ENCODE assay signal across 9 mouse cellular contexts in the genomic region with DNA sequence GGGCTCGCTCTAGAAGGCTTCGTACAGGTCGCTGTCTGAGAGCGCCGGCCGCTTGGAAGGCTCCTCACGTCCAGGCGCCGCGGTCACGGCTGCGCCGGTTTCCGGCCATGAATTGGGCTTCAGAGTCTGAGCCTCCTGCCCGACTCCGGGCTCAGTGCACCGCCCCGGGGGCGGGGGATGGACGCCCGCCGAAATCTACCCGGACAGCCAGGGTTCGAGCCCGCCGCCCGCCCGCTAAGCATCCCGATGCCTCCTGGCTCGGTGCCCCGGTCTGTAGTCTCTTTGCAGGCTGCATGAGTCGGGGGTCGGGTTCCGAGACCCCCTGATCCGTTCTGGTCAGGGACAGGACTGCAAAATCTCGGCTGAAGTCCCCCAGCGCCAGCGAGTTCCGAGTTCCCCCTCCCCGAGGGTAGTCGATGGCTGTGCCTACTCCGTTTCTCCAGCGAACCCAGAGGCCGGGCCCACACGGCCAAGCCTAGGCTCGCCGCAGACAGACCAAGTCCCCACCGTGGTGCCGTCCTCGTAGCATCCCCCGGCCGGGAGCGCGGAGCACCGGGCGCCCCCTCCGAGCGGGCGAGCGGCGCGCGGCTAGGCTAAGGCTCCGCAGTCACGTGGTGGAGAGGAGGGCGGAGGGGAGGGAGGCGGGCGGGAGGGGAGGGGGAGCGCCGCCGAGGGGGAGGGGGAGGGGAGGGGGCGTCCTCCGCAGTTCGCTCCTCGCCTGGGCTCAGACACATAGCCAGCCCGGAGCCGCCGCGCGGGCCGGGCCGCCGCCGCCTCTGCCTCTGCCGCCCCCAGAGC. TPM values are rescaled to one million over a fixed set of nuclear protein-coding genes. Genes with fewer than 3 reads are reported as not detected.
DNase-seq lines count a peak whose midpoint lies in the region; ATAC-seq lines count a peak whose summit lies in the region.
"Had no signal": no experiment of that assay in that cellular context is flagged by ENCODE, and none has a peak within 500 bp of the region (broad histone marks: within the 10 kb centered on the region; RNA-seq: fewer than 3 reads in every experiment).

No protein-coding gene starts in this region.

- peaks cover 13% of the 10 kb centered on the region; the same call in 1 of the 2 replicates for H3K4me1 ChIP-seq in heart, embryonic 11.5 days (ENCODE audit: control insufficient read depth, insufficient read depth, low read length)
- H3K4me1 ChIP-seq in forebrain, embryonic 15.5 days, result peaks cover 39% of the 10 kb centered on the region
- H3K4me1 ChIP-seq in midbrain, embryonic 12.5 days, result peaks cover 34% of the 10 kb centered on the region

- peak; percentile 37; the same call in 1 of the 2 replicates for ATAC-seq in heart, embryonic 11.5 days (replicated peaks; ENCODE audit: insufficient number of reproducible peaks, low FRiP score, low TSS enrichment)
- ATAC-seq in forebrain, embryonic 15.5 days (replicated peaks), result peak; percentile 82
- ATAC-seq in midbrain, embryonic 12.5 days (ENCODE audit: low FRiP score, low read depth), result peak; percentile 79
- ATAC-seq: Patski had no signal

- H3K9me3 ChIP-seq in heart, embryonic 11.5 days (replicated peaks; ENCODE audit: control insufficient read depth, low read length), result no peaks in the 10 kb centered on the region
- no peaks in the 10 kb centered on the region for H3K9me3 ChIP-seq in forebrain, embryonic 15.5 days
- H3K9me3 ChIP-seq in midbrain, embryonic 12.5 days, result no peaks in the 10 kb centered on the region

- H3K4me2 ChIP-seq in heart, embryonic 11.5 days, result peak overlapping the region; percentile 93
- peak overlapping the region; percentile 82 for H3K4me2 ChIP-seq in forebrain, embryonic 15.5 days (replicated peaks)
- peak overlapping the region; percentile 94 for H3K4me2 ChIP-seq in midbrain, embryonic 12.5 days (replicated peaks)

- under 1% methylated on average over 62 of the region's 85 CpGs for WGBS in heart, embryonic 11.5 days (ENCODE audit: insufficient replicate concordance)
- WGBS in forebrain, embryonic 15.5 days, result 1% methylated on average over 51 of the region's 85 CpGs
- 1% methylated on average over 71 of the region's 85 CpGs for WGBS in midbrain, embryonic 12.5 days

- H3K9ac ChIP-seq in heart, embryonic 11.5 days (ENCODE audit: low read depth, low read length), result no peak overlapping the region; the same call in 1 of the 2 replicates
- peak overlapping the region; percentile 78 for H3K9ac ChIP-seq in forebrain, embryonic 15.5 days (replicated peaks)
- H3K9ac ChIP-seq in midbrain, embryonic 12.5 days (replicated peaks), result peak overlapping the region; percentile 84

- H3K36me3 ChIP-seq in heart, embryonic 11.5 days (ENCODE audit: control insufficient read depth, insufficient read depth, low read length), result no peaks in the 10 kb centered on the region
- no peaks in the 10 kb centered on the region for H3K36me3 ChIP-seq in forebrain, embryonic 15.5 days
- H3K36me3 ChIP-seq in midbrain, embryonic 12.5 days, result no peaks in the 10 kb centered on the region

- H3K27me3 ChIP-seq in heart, embryonic 11.5 days (ENCODE audit: control insufficient read depth, insufficient read depth, low read length), result peaks cover 94% of the 10 kb centered on the region
- H3K27me3 ChIP-seq in forebrain, embryonic 15.5 days, result peaks cover 60% of the 10 kb centered on the region
- H3K27me3 ChIP-seq in midbrain, embryonic 12.5 days, result peaks cover 94% of the 10 kb centered on the region

- peak overlapping the region; percentile 57 for H3K4me3 ChIP-seq in heart, embryonic 11.5 days (ENCODE audit: low read depth, low read length)
- H3K4me3 ChIP-seq in forebrain, embryonic 15.5 days, result peak overlapping the region; percentile 81
- peak overlapping the region; percentile 77 for H3K4me3 ChIP-seq in midbrain, embryonic 12.5 days

- no peak overlapping the region for H3K27ac ChIP-seq in heart, embryonic 11.5 days (ENCODE audit: low read depth, low read length)
- H3K27ac ChIP-seq in forebrain, embryonic 15.5 days (replicated peaks), result peak overlapping the region; percentile 75
- peak overlapping the region; percentile 54; the same call in 1 of the 2 replicates for H3K27ac ChIP-seq in midbrain, embryonic 12.5 days (replicated peaks)

- no peak for DNase-seq in heart, adult 9 months (ENCODE audit: low spot score in 2 of 2)
- DNase-seq in adrenal gland, postnatal 36 days, result peak; percentile 5 to 20
- DNase-seq in layer of hippocampus, postnatal 10 days (ENCODE audit: low spot score in 2 of 2), result peak; percentile 75 to 81
- DNase-seq in testis, postnatal 10 days (ENCODE audit: low spot score), result peak; percentile 57
- no peak for DNase-seq in thymus, postnatal 14 days

RNA-seq across cellular contexts. Expression of a gene that starts 0.6 kb away (rescaled TPM):
- polyA plus RNA-seq in heart, embryonic 11.5 days (2014; fragmentation: Nextera tagmentation; extraction: Ambion mirVana), result 0.57 and 0.80 TPM in 2 replicates
- total RNA-seq in adrenal gland, postnatal 36 days (2021), result under 1 TPM; 0.17 to 0.30 TPM
- polyA plus RNA-seq in forebrain, embryonic 15.5 days (2015; fragmentation: Nextera tagmentation; extraction: Ambion mirVana), result 3.1 and 4.1 TPM in 2 replicates
- 10 to 100 TPM; 48.4 to 51.1 TPM for total RNA-seq in layer of hippocampus, postnatal 10 days (2021)
- 1.3 TPM in 2 replicates for polyA plus RNA-seq in midbrain, embryonic 12.5 days (2016; fragmentation: Nextera tagmentation; extraction: Ambion mirVana)
- polyA plus RNA-seq: Patski had no signal

Comparison
In these comparisons a context has a peak if more than half of its experiments do, and no peak if none do; other contexts are left out.
1. DNase-seq: peak in adrenal gland, postnatal 36 days (2 of 2), layer of hippocampus, postnatal 10 days (2 of 2) and testis, postnatal 10 days (single experiment); none in heart, adult 9 months (0 of 2) and thymus, postnatal 14 days (single experiment).
2. Peak in every context shown above with its lines, with median percentiles within 50 percentile points of each other: ATAC-seq, H3K4me2 ChIP-seq and H3K4me3 ChIP-seq.